Mouse (Mus musculus) lung, adult 2 months (tissue): ENCODE data around the gene Cops4.

Experiments used
- CTCF ChIP-seq: fragments of 200-500 bp; IDR thresholded peaks from 2 replicates; pipeline ENCODE4 v1.5.1; 2011; ENCODE audit warnings: mild to moderate bottlenecking, low read length, control low read depth; ENCODE audit not compliant: insufficient read depth
- POLR2A ChIP-seq: fragments of 200-500 bp; IDR thresholded peaks from 2 replicates; pipeline ENCODE4 v1.6.1; 2011; ENCODE audit warnings: low read depth, mild to moderate bottlenecking, control low read depth, low read length, borderline replicate concordance; ENCODE audit errors: extremely low read depth

GRCm38 (mm10) chr5:100558783-100559182 is 40.7 kb downstream of the Cops4 start:
- no peak for TF ChIP-seq CTCF
- TF ChIP-seq POLR2A = no peak
